ENCODE assay signal across 9 mouse cellular contexts in genomic region chr16:86816763-86817593, GRCm38 (mm10).
DNase-seq lines count a peak whose midpoint lies in the region; ATAC-seq lines count a peak whose summit lies in the region.
"Had no signal": no experiment of that assay in that cellular context is flagged by ENCODE, and none has a peak within 500 bp of the region (broad histone marks: within the 10 kb centered on the region; RNA-seq: fewer than 3 reads in every experiment).

No protein-coding gene starts in this region.

- H3K9me3 ChIP-seq in heart, embryonic 16.5 days (replicated peaks; ENCODE audit: control insufficient read depth, low read length), result no peaks in the 10 kb centered on the region
- H3K9me3 ChIP-seq in liver, embryonic 15.5 days (replicated peaks), result no peaks in the 10 kb centered on the region

- H3K4me3 ChIP-seq in heart, embryonic 16.5 days (ENCODE audit: low read length), result no peak overlapping the region
- H3K4me3 ChIP-seq in liver, embryonic 15.5 days (replicated peaks), result no peak overlapping the region

- no peak for DNase-seq in heart, postnatal 14 days
- DNase-seq in embryo, embryonic 9.5 days (ENCODE audit: extremely low spot score), result peak; percentile 9
- peak; percentile 57 for DNase-seq in kidney, adult 9 months
- no peak for DNase-seq in right cerebral cortex, postnatal 4 days
- no peak for DNase-seq in gastrocnemius, postnatal 36 days
- no peak for DNase-seq in left cerebral cortex, adult 9 months (ENCODE audit: low spot score in 2 of 2)
- DNase-seq: thymus, postnatal 4 days had no signal

- no peak overlapping the region for H3K4me2 ChIP-seq in heart, embryonic 16.5 days (ENCODE audit: low read depth, low read length)
- peak overlapping the region; percentile 32 for H3K4me2 ChIP-seq in liver, embryonic 15.5 days

- 24% methylated on average over 8 of the region's 8 CpGs for WGBS in heart, embryonic 16.5 days
- whole genome bisulfite sequencing in liver, embryonic 15.5 days (ENCODE audit: insufficient replicate concordance), result 37% methylated on average over 8 of the region's 8 CpGs

- H3K27me3 ChIP-seq in heart, embryonic 16.5 days (ENCODE audit: control insufficient read depth, insufficient read depth, low read length), result no peaks in the 10 kb centered on the region
- no peaks in the 10 kb centered on the region for H3K27me3 ChIP-seq in liver, embryonic 15.5 days

- intact Hi-C loops in heart, postnatal 14 days (cut with DNase I), result no loop called here
- intact Hi-C loops in gastrocnemius, postnatal 36 days (cut with DNase I), result no loop called here

- H3K4me1 ChIP-seq in heart, embryonic 16.5 days (ENCODE audit: control insufficient read depth, insufficient read depth, low read length), result peaks cover 15% of the 10 kb centered on the region
- H3K4me1 ChIP-seq in liver, embryonic 15.5 days (replicated peaks), result no peaks in the 10 kb centered on the region

- no peaks in the 10 kb centered on the region for H3K36me3 ChIP-seq in heart, embryonic 16.5 days (ENCODE audit: control insufficient read depth, insufficient read depth)
- H3K36me3 ChIP-seq in liver, embryonic 15.5 days (replicated peaks), result no peaks in the 10 kb centered on the region

- H3K27ac ChIP-seq in heart, embryonic 16.5 days (ENCODE audit: low read length), result 0 out of 2 replicates have a peak overlapping the region, but pooled peaks have one; percentile 36
- peak overlapping the region; percentile 58 for H3K27ac ChIP-seq in liver, embryonic 15.5 days (replicated peaks)

- no peak overlapping the region for H3K9ac ChIP-seq in heart, embryonic 16.5 days (ENCODE audit: low read length)
- H3K9ac ChIP-seq in liver, embryonic 15.5 days, result no peak overlapping the region

- ATAC-seq in heart, embryonic 16.5 days (replicated peaks; ENCODE audit: extremely low read depth, insufficient read depth, low FRiP score), result no peak; the same call in 1 of the 2 replicates
- peak; percentile 81 for ATAC-seq in liver, embryonic 15.5 days (ENCODE audit: insufficient read depth)

Comparison
In these comparisons a context has a peak if more than half of its experiments do, and no peak if none do; other contexts are left out.
1. DNase-seq: peak in embryo, embryonic 9.5 days (single experiment) and kidney, adult 9 months (single experiment); none in heart, postnatal 14 days (0 of 2), right cerebral cortex, postnatal 4 days (single experiment), gastrocnemius, postnatal 36 days (0 of 2) and left cerebral cortex, adult 9 months (0 of 2).